Mouse (Mus musculus): ENCODE data around the gene Plekha7.

Gene Plekha7

GRCm38 (mm10) chr7:116288996-116289395 lies 19.2 kb downstream of the Plekha7 start:
- DNase-seq (ENCODE audit: low spot score in 2 of 2) = no peak

GRCm38 (mm10) chr7:116287959-116288358 lies 20.2 kb downstream of the Plekha7 start:
- DNase-seq (ENCODE audit: low spot score in 2 of 2) = no peak

- DNase-seq (ENCODE audit: low spot score in 2 of 2) = no peak
Observed at GRCm38 (mm10) chr7:116286611-116287355, 21.4 kb downstream of the Plekha7 start.

- DNase-seq (ENCODE audit: low spot score in 2 of 2) = no peak
Observed at GRCm38 (mm10) chr7:116286173-116286572, 22.0 kb downstream of the Plekha7 start.

GRCm38 (mm10) chr7:116285216-116285615 lies 23.0 kb downstream of the Plekha7 start:
- DNase-seq (ENCODE audit: low spot score in 2 of 2) = no peak

GRCm38 (mm10) chr7:116282755-116283154 lies 25.4 kb downstream of the Plekha7 start:
- DNase-seq (ENCODE audit: low spot score in 2 of 2) = no peak

- no peak for DNase-seq (ENCODE audit: low spot score in 2 of 2)
Observed at GRCm38 (mm10) chr7:116280126-116280525, 28.1 kb downstream of the Plekha7 start.

- DNase-seq (ENCODE audit: low spot score in 2 of 2) = no peak
Observed at GRCm38 (mm10) chr7:116278280-116278679, 29.9 kb downstream of the Plekha7 start.

GRCm38 (mm10) chr7:116276315-116276714 lies 31.9 kb downstream of the Plekha7 start:
- no peak for DNase-seq (ENCODE audit: low spot score in 2 of 2)

GRCm38 (mm10) chr7:116273111-116273510 lies 35.1 kb downstream of the Plekha7 start:
- DNase-seq (ENCODE audit: low spot score in 2 of 2) = no peak

- DNase-seq (ENCODE audit: low spot score in 2 of 2) = no peak
Observed at GRCm38 (mm10) chr7:116269501-116269995, 38.6 kb downstream of the Plekha7 start.

GRCm38 (mm10) chr7:116268113-116268926 lies 39.9 kb downstream of the Plekha7 start:
- DNase-seq (ENCODE audit: low spot score in 2 of 2) = no peak

- no peak for DNase-seq (ENCODE audit: low spot score in 2 of 2)
Observed at GRCm38 (mm10) chr7:116263281-116263680, 44.9 kb downstream of the Plekha7 start.

- no peak for DNase-seq (ENCODE audit: low spot score in 2 of 2)
Observed at GRCm38 (mm10) chr7:116262508-116262907, 45.7 kb downstream of the Plekha7 start.

GRCm38 (mm10) chr7:116262101-116262500 lies 46.1 kb downstream of the Plekha7 start:
- peak in 1 of 2 experiments; percentile 21 for DNase-seq (ENCODE audit: low spot score in 2 of 2)

GRCm38 (mm10) chr7:116260826-116261615 lies 47.2 kb downstream of the Plekha7 start:
- no peak for DNase-seq (ENCODE audit: low spot score in 2 of 2)

- no peak for DNase-seq (ENCODE audit: low spot score in 2 of 2)
Observed at GRCm38 (mm10) chr7:116258464-116259185, 49.6 kb downstream of the Plekha7 start.

- DNase-seq (ENCODE audit: low spot score in 2 of 2) = no peak
Observed at GRCm38 (mm10) chr7:116257953-116258352, 50.2 kb downstream of the Plekha7 start.

- DNase-seq (ENCODE audit: low spot score in 2 of 2) = no peak
Observed at GRCm38 (mm10) chr7:116255664-116256063, 52.5 kb downstream of the Plekha7 start.

- DNase-seq (ENCODE audit: low spot score in 2 of 2) = no peak
Observed at GRCm38 (mm10) chr7:116254660-116255059, 53.5 kb downstream of the Plekha7 start.

- DNase-seq (ENCODE audit: low spot score in 2 of 2) = no peak
Observed at GRCm38 (mm10) chr7:116252470-116252869, 55.7 kb downstream of the Plekha7 start.

Data from thymus, postnatal 10 days (tissue).